Mouse (Mus musculus) lung, postnatal 0 days (tissue): Measurements from ENCODE around the gene Tmem252.

Experiments
- CTCF ChIP-seq: IDR thresholded peaks from 2 replicates; pipeline ENCODE4 v1.5.1; 2016; ENCODE audit warnings: antibody characterized with exemption, mild to moderate bottlenecking
- EP300 ChIP-seq: IDR thresholded peaks from 2 replicates; pipeline ENCODE4 v1.6.1; 2016; ENCODE audit warnings: antibody characterized with exemption, mild to moderate bottlenecking, control low read depth

- TF ChIP-seq CTCF (no peak), EP300 (no peak)
These were observed 34.2 kb downstream of the Tmem252 start for GRCm38 (mm10) chr19:24708032-24708431.
